Mouse (Mus musculus) G1E (cell line): ENCODE measurements around the gene Rsrp1. TPM values are rescaled to one million over a fixed set of nuclear protein-coding genes. Genes with fewer than 3 reads are reported as not detected.

Source experiments
- ATAC-seq: 2 replicates; pipeline ENCODE4 v1.8.0; 2016; ENCODE audit warnings: mild to moderate bottlenecking; ENCODE audit not compliant: insufficient number of reproducible peaks, poor library complexity, low FRiP score, severe bottlenecking; ENCODE audit errors: extremely low read depth
- DNase-seq: peaks from one replicate; pipeline ENCODE4 v3.0.0; 2012; ENCODE audit warnings: low spot score
- H3K27me3 ChIP-seq: 2 replicates; pipeline ENCODE4 v1.6.1; 2012; ENCODE audit warnings: mild to moderate bottlenecking, low read length, inconsistent platforms; ENCODE audit not compliant: insufficient read depth
- H3K36me3 ChIP-seq: replicated peaks from 2 replicates; pipeline ENCODE3; 2012; ENCODE audit warnings: mild to moderate bottlenecking, inconsistent platforms
- H3K4me1 ChIP-seq: 2 replicates; pipeline ENCODE4 v1.6.1; 2012; ENCODE audit warnings: low read depth, low read length, inconsistent platforms, mixed read lengths; ENCODE audit not compliant: insufficient read depth
- H3K4me3 ChIP-seq: 2 replicates; pipeline ENCODE4 v1.5.1; 2012; ENCODE audit warnings: low read depth, mild to moderate bottlenecking, inconsistent platforms, low read length, moderate library complexity, mixed read lengths
- H3K9me3 ChIP-seq: replicated peaks from 2 replicates; pipeline ENCODE4 v1.6.1; 2012; ENCODE audit warnings: inconsistent platforms
- CTCF ChIP-seq: IDR thresholded peaks from 2 replicates; pipeline ENCODE4 v1.5.1; 2012; ENCODE audit warnings: low read depth, low read length, inconsistent platforms, mixed read lengths
- GATA1 ChIP-seq: IDR thresholded peaks from 2 replicates; pipeline ENCODE4 v1.6.1; 2012; ENCODE audit warnings: borderline replicate concordance, low read length, inconsistent platforms, mixed read lengths
- GATA2 ChIP-seq: IDR thresholded peaks from 2 replicates; pipeline ENCODE4 v1.6.1; 2012; ENCODE audit warnings: low read depth, low read length, inconsistent platforms, borderline replicate concordance
- POLR2AphosphoS5 ChIP-seq: IDR thresholded peaks from 2 replicates; pipeline ENCODE4 v1.6.1; 2012; ENCODE audit warnings: low read depth, low read length, inconsistent platforms; ENCODE audit not compliant: insufficient replicate concordance
- TAL1 ChIP-seq: conservative IDR thresholded peaks from 2 replicates; pipeline ENCODE4 v1.6.1; 2012; ENCODE audit warnings: low read depth, low read length, inconsistent platforms, mixed read lengths
- polyA plus RNA-seq: library from polyadenylated mRNA; stranded (reverse); fragments of >175 nt; gene quantifications from 2 replicates; pipeline ENCODE4 v1.2.3, GENCODE M21; 2012
- total RNA-seq, 2 experiments: library from RNA; stranded (forward) in 1 of 2; stranded (reverse) in 1 of 2; fragments of 200-1000 nt in 1 of 2; fragments of >200 nt in 1 of 2; fragmentation: Nextera tagmentation in 1 of 2; gene quantifications; 2 replicates each; pipeline ENCODE4 v1.2.3; 2014 to 2017

Gene Rsrp1
- total and polyA plus RNA-seq, 3 experiments: 286 to 492 (median 468) TPM

GRCm38 (mm10) chr4:134919733-134920540 is 3.5 kb upstream of the Rsrp1 start:
- H3K4me1 ChIP-seq: peaks cover 69% of the 10 kb centered on the region
- DNase-seq: peak; percentile 46

GRCm38 (mm10) chr4:134920631-134921030 is 2.8 kb upstream of the Rsrp1 start:
- peaks cover 20% of the 10 kb centered on the region for H3K36me3 ChIP-seq
- peaks cover 66% of the 10 kb centered on the region for H3K4me1 ChIP-seq
- H3K9me3 ChIP-seq: no peaks in the 10 kb centered on the region
- H3K27me3 ChIP-seq: no peaks in the 10 kb centered on the region
- no peak overlapping the region for H3K4me3 ChIP-seq
- DNase-seq (no peak), ATAC-seq (no peak)
- no peak for TF ChIP-seq TAL1
- no peak for TF ChIP-seq POLR2AphosphoS5
- no peak for TF ChIP-seq GATA1
- no peak for TF ChIP-seq GATA2
- TF ChIP-seq CTCF: no peak

More at GRCm38 (mm10) chr4:134919733-134920540, 3.5 kb upstream of the Rsrp1 start:
- Histone ChIP-seq H3K4me3 (no peak overlapping the region; the same call in 1 of the 2 replicates), H3K9me3 (no peaks in the 10 kb centered on the region), H3K27me3 (no peaks in the 10 kb centered on the region), H3K36me3 (peaks cover 13% of the 10 kb centered on the region)
- ATAC-seq: no peak
- no peak for TF ChIP-seq POLR2AphosphoS5
- no peak for TF ChIP-seq CTCF
- no peak for TF ChIP-seq GATA2
- no peak for TF ChIP-seq GATA1
- TF ChIP-seq TAL1: no peak

GRCm38 (mm10) chr4:134921703-134922102 is 1.7 kb upstream of the Rsrp1 start:
- peaks cover 31% of the 10 kb centered on the region for H3K36me3 ChIP-seq
- no peaks in the 10 kb centered on the region for H3K27me3 ChIP-seq
- no peak overlapping the region; the same call in 1 of the 2 replicates for H3K4me3 ChIP-seq
- TF ChIP-seq POLR2AphosphoS5 (no peak), GATA2 (no peak), TAL1 (no peak), CTCF (no peak), GATA1 (no peak)
- DNase-seq: no peak
- peaks cover 64% of the 10 kb centered on the region for H3K4me1 ChIP-seq
- no peaks in the 10 kb centered on the region for H3K9me3 ChIP-seq
- no peak for ATAC-seq

- Histone ChIP-seq H3K4me3 (peak overlapping the region; percentile 97), H3K36me3 (peaks cover 37% of the 10 kb centered on the region), H3K4me1 (peaks cover 63% of the 10 kb centered on the region), H3K27me3 (no peaks in the 10 kb centered on the region), H3K9me3 (no peaks in the 10 kb centered on the region)
- ATAC-seq: no peak
- DNase-seq: no peak
- TF ChIP-seq TAL1 (no peak), GATA2 (no peak), POLR2AphosphoS5 (no peak), CTCF (no peak), GATA1 (no peak)
These were observed 1.1 kb upstream of the Rsrp1 start for GRCm38 (mm10) chr4:134922111-134922924.

- Histone ChIP-seq H3K9me3 (no peaks in the 10 kb centered on the region), H3K27me3 (no peaks in the 10 kb centered on the region), H3K36me3 (peaks cover 43% of the 10 kb centered on the region), H3K4me3 (peak overlapping the region; percentile 97), H3K4me1 (peaks cover 64% of the 10 kb centered on the region)
- no peak for TF ChIP-seq GATA2
- TF ChIP-seq CTCF: no peak
- no peak for TF ChIP-seq POLR2AphosphoS5
- TF ChIP-seq TAL1: no peak
- TF ChIP-seq GATA1: no peak
- DNase-seq (peak; percentile 52), ATAC-seq (0 out of 2 replicates have a peak, but pooled peaks have one; percentile 30)
These were observed 507 bp upstream of the Rsrp1 start for GRCm38 (mm10) chr4:134922925-134923244.

GRCm38 (mm10) chr4:134924019-134924741 is 788 bp downstream of the Rsrp1 start:
- Histone ChIP-seq H3K9me3 (no peaks in the 10 kb centered on the region), H3K36me3 (peaks cover 55% of the 10 kb centered on the region), H3K4me3 (peak overlapping the region; percentile 97), H3K4me1 (peaks cover 63% of the 10 kb centered on the region), H3K27me3 (no peaks in the 10 kb centered on the region)
- 0 out of 2 replicates have a peak, but pooled peaks have one; percentile 29 for ATAC-seq
- TF ChIP-seq POLR2AphosphoS5 (peak; percentile 85), GATA1 (no peak)
- peak; percentile 40 for DNase-seq
